ENCODE assay signal across 9 mouse cellular contexts in genomic region chr10:25432938-25433337, GRCm38 (mm10).
DNase-seq lines count a peak whose midpoint lies in the region; ATAC-seq and TF ChIP-seq lines count a peak whose summit lies in the region.
"Had no signal": no experiment of that assay in that cellular context is flagged by ENCODE, and none has a peak within 500 bp of the region (broad histone marks: within the 10 kb centered on the region; RNA-seq: fewer than 3 reads in every experiment).

No protein-coding gene starts in this region.

- H3K4me3 ChIP-seq in liver, postnatal 0 days (ENCODE audit: low read depth, low read length), result no peak overlapping the region
- peak overlapping the region; percentile 29 for H3K4me3 ChIP-seq in brown adipose tissue, adult 24 weeks (ENCODE audit: insufficient read depth, low read depth, low read length)
- peak overlapping the region; percentile 3 for H3K4me3 ChIP-seq in myocyte
- no peak overlapping the region for H3K4me3 ChIP-seq in midbrain, embryonic 11.5 days (ENCODE audit: low read depth, low read length)
- H3K4me3 ChIP-seq: neural tube, embryonic 15.5 days had no signal

- peaks cover 27% of the 10 kb centered on the region for H3K4me1 ChIP-seq in liver, postnatal 0 days (ENCODE audit: insufficient read depth)
- peaks cover 14% of the 10 kb centered on the region for H3K4me1 ChIP-seq in brown adipose tissue, adult 24 weeks (ENCODE audit: control insufficient read depth, insufficient read depth, insufficient read length, low read length)
- H3K4me1 ChIP-seq in midbrain, embryonic 11.5 days (ENCODE audit: control insufficient read depth, insufficient read depth, low read length), result peaks cover 8% of the 10 kb centered on the region; the same call in 1 of the 2 replicates

- TF ChIP-seq CTCF in liver, postnatal 0 days (IDR thresholded peaks at IDR 0.05; ENCODE audit: low read depth), result no peak

- H3K4me2 ChIP-seq in liver, postnatal 0 days (ENCODE audit: low read depth, low read length), result peak overlapping the region; percentile 7
- H3K4me2 ChIP-seq in myocyte (ENCODE audit: low read depth), result peak overlapping the region; percentile 96
- no peak overlapping the region for H3K4me2 ChIP-seq in midbrain, embryonic 11.5 days
- H3K4me2 ChIP-seq: neural tube, embryonic 15.5 days had no signal

- H3K36me3 ChIP-seq in liver, postnatal 0 days (replicated peaks; ENCODE audit: insufficient read depth, low read length), result no peaks in the 10 kb centered on the region
- H3K36me3 ChIP-seq in myocyte (ENCODE audit: control insufficient read depth, insufficient read depth), result no peaks in the 10 kb centered on the region
- no peaks in the 10 kb centered on the region for H3K36me3 ChIP-seq in midbrain, embryonic 11.5 days (ENCODE audit: control insufficient read depth, insufficient read depth, low read length)
- H3K36me3 ChIP-seq: neural tube, embryonic 15.5 days had no signal

- 58% methylated on average over 5 of the region's 5 CpGs for WGBS in liver, postnatal 0 days (ENCODE audit: insufficient replicate concordance)
- WGBS in midbrain, embryonic 11.5 days, result 48% methylated on average over 5 of the region's 5 CpGs

- no peak for TF ChIP-seq POLR2A in myocyte (IDR thresholded peaks at IDR 0.05; ENCODE audit: insufficient read length, low read depth)

- DNase-seq in adrenal gland, postnatal 10 days, result peak; percentile 38
- no peak for DNase-seq in adrenal gland, postnatal 14 days
- no peak for DNase-seq in liver, postnatal 0 days
- no peak for DNase-seq in liver
- DNase-seq in midbrain, embryonic 11.5 days (ENCODE audit: low spot score, missing footprints), result no peak

- no peak for TF ChIP-seq EP300 in liver, postnatal 0 days (IDR thresholded peaks at IDR 0.05; ENCODE audit: low read depth)

- 0 out of 2 replicates have a peak overlapping the region, but pooled peaks have one; percentile 34 for H3K27ac ChIP-seq in liver, postnatal 0 days (ENCODE audit: low read depth)
- H3K27ac ChIP-seq in brown adipose tissue, adult 24 weeks (replicated peaks; ENCODE audit: low read depth, low read length), result peak overlapping the region; percentile 74
- no peak overlapping the region for H3K27ac ChIP-seq in midbrain, embryonic 11.5 days (ENCODE audit: low read depth, low read length)
- H3K27ac ChIP-seq: neural tube, embryonic 15.5 days had no signal

- no peaks in the 10 kb centered on the region for H3K27me3 ChIP-seq in liver, postnatal 0 days (ENCODE audit: insufficient read depth, low read length)
- H3K27me3 ChIP-seq in myocyte (ENCODE audit: control insufficient read depth, insufficient read depth, insufficient read length), result no peaks in the 10 kb centered on the region
- H3K27me3 ChIP-seq in midbrain, embryonic 11.5 days (ENCODE audit: control insufficient read depth, insufficient read depth, low read length), result no peaks in the 10 kb centered on the region
- H3K27me3 ChIP-seq: neural tube, embryonic 15.5 days had no signal

- peaks cover 67% of the 10 kb centered on the region for H3K79me2 ChIP-seq in myocyte (ENCODE audit: control insufficient read depth, insufficient read depth)

- no peak overlapping the region for H3K9ac ChIP-seq in liver, postnatal 0 days (replicated peaks)
- no peak overlapping the region for H3K9ac ChIP-seq in midbrain, embryonic 11.5 days (ENCODE audit: low read length)
- H3K9ac ChIP-seq: neural tube, embryonic 15.5 days had no signal

- no peak for ATAC-seq in liver, postnatal 0 days
- no peak for ATAC-seq in erythroblast, adult 5-6 weeks (replicated peaks; ENCODE audit: low FRiP score, poor library complexity, severe bottlenecking)
- no peak for ATAC-seq in midbrain, embryonic 11.5 days (ENCODE audit: low FRiP score)

- no peaks in the 10 kb centered on the region for H3K9me3 ChIP-seq in liver, postnatal 0 days (ENCODE audit: low read length)
- no peaks in the 10 kb centered on the region for H3K9me3 ChIP-seq in midbrain, embryonic 11.5 days (ENCODE audit: control insufficient read depth, low read length)
- H3K9me3 ChIP-seq: neural tube, embryonic 15.5 days had no signal

- H3ac ChIP-seq in myocyte (ENCODE audit: control insufficient read depth, insufficient read length), result no peak overlapping the region

TF ChIP-seq in myocyte, 11 proteins besides CTCF, POLR2A, EP300 and RAD21:
- TF ChIP-seq SRF (IDR thresholded peaks at IDR 0.05; ENCODE audit: control insufficient read depth, insufficient read length, low read depth), result no peak
- TF ChIP-seq TCF12 (IDR thresholded peaks at IDR 0.05; ENCODE audit: insufficient read depth, poor library complexity, severe bottlenecking), result no peak
- no peak for TF ChIP-seq MYOD1 (IDR thresholded peaks at IDR 0.05; ENCODE audit: control insufficient read depth in 1 of 3, insufficient read length in 2 of 3, low read depth in 2 of 3)
- TF ChIP-seq TCF3 (IDR thresholded peaks at IDR 0.05; ENCODE audit: insufficient read length, low read depth), result no peak
- no peak for TF ChIP-seq E2F4 (IDR thresholded peaks at IDR 0.05; ENCODE audit: insufficient read depth)
- no peak for TF ChIP-seq MAX (IDR thresholded peaks at IDR 0.05; ENCODE audit: low read depth)
- no peak for TF ChIP-seq CEBPB (IDR thresholded peaks at IDR 0.05; ENCODE audit: insufficient read depth, poor library complexity, severe bottlenecking)
- no peak for TF ChIP-seq REST (IDR thresholded peaks at IDR 0.05; ENCODE audit: insufficient read depth, insufficient read length)
- TF ChIP-seq USF1 (IDR thresholded peaks at IDR 0.05; ENCODE audit: low read depth), result no peak
- TF ChIP-seq MYOG (IDR thresholded peaks at IDR 0.05; ENCODE audit: control insufficient read depth in 1 of 3, insufficient read depth in 1 of 3, insufficient read length in 2 of 3, low read depth in 2 of 3), result no peak
- no peak for TF ChIP-seq POLR2AphosphoS2 (IDR thresholded peaks at IDR 0.05; ENCODE audit: insufficient read length, low read depth)

Comparison
In these comparisons a context has a peak if more than half of its experiments do, and no peak if none do; other contexts are left out.
1. H3K4me3 ChIP-seq: peak in brown adipose tissue, adult 24 weeks (single experiment) and myocyte (single experiment); none in liver, postnatal 0 days (single experiment) and midbrain, embryonic 11.5 days (single experiment).